Mouse (Mus musculus) ES-E14 (cell line): ENCODE results near the gene Meig1. TPM values are rescaled to one million over a fixed set of nuclear protein-coding genes. Genes with fewer than 3 reads are reported as not detected.

Source experiments
- DNase-seq: peaks from one replicate; pipeline ENCODE4 v3.0.0-alpha.2; 2013; ENCODE audit warnings: low read depth, low spot score
- H3K27ac ChIP-seq: 2 replicates; pipeline ENCODE4 v1.5.1; 2012; ENCODE audit warnings: low read depth, mild to moderate bottlenecking, low read length, moderate library complexity, mixed read lengths; ENCODE audit not compliant: poor library complexity, insufficient read depth, severe bottlenecking
- H3K36me3 ChIP-seq: 2 replicates; pipeline ENCODE4 v1.6.1; 2012; ENCODE audit warnings: mild to moderate bottlenecking, low read length, moderate library complexity, mixed read lengths; ENCODE audit not compliant: control insufficient read depth, poor library complexity, insufficient read depth, severe bottlenecking
- H3K4me1 ChIP-seq, 2 experiments: fragments of 150-350 bp in 1 of 2; sonication (generic) in 1 of 2; 2 replicates each; pipeline ENCODE4 v1.6.1; 2012; ENCODE audit warnings: low read length in 2 of 2, mild to moderate bottlenecking in 1 of 2, mixed read lengths in 1 of 2; ENCODE audit not compliant: control insufficient read depth in 2 of 2, insufficient read depth in 2 of 2, poor library complexity in 1 of 2
- H3K4me3 ChIP-seq, 2 experiments: fragments of 150-350 bp in 1 of 2; sonication (generic) in 1 of 2; 2 replicates each; pipeline ENCODE4 v1.5.1; 2012; ENCODE audit warnings: low read length in 2 of 2, low read depth in 1 of 2, mild to moderate bottlenecking in 1 of 2, mixed read lengths in 1 of 2; ENCODE audit not compliant: insufficient read depth in 1 of 2, poor library complexity in 1 of 2, severe bottlenecking in 1 of 2
- H3K9ac ChIP-seq: 2 replicates; pipeline ENCODE4 v1.6.1; 2012; ENCODE audit warnings: low read depth, mild to moderate bottlenecking, low read length, mixed read lengths; ENCODE audit not compliant: poor library complexity, insufficient read depth, severe bottlenecking
- H3K9me3 ChIP-seq: fragments of 150-350 bp; sonication (generic); 2 replicates; pipeline ENCODE4 v1.6.1; 2012; ENCODE audit warnings: low read depth, mild to moderate bottlenecking, low read length; ENCODE audit not compliant: control insufficient read depth, insufficient read depth
- CHD2 ChIP-seq: IDR thresholded peaks from 2 replicates; pipeline ENCODE4 v1.6.1; 2014; ENCODE audit warnings: mild to moderate bottlenecking, low read depth, low read length, inconsistent platforms
- HCFC1 ChIP-seq: IDR thresholded peaks from 2 replicates; pipeline ENCODE4 v1.6.1; 2012; ENCODE audit warnings: low read length, inconsistent platforms, borderline replicate concordance; ENCODE audit not compliant: insufficient read depth
- MAFK ChIP-seq: IDR thresholded peaks from 2 replicates; pipeline ENCODE4 v1.6.1; 2014; ENCODE audit warnings: mild to moderate bottlenecking, low read depth, low read length, inconsistent platforms; ENCODE audit not compliant: insufficient read depth
- ZC3H11A ChIP-seq: IDR thresholded peaks from 2 replicates; pipeline ENCODE4 v1.6.1; 2012; ENCODE audit warnings: low read depth, mild to moderate bottlenecking, inconsistent platforms, low read length, borderline replicate concordance
- ZNF384 ChIP-seq: IDR thresholded peaks from 2 replicates; pipeline ENCODE4 v1.6.1; 2012; ENCODE audit warnings: low read depth, low read length, inconsistent platforms
- in situ Hi-C, 2 experiments: fragments of 600-800 bp; cut with MboI; formaldehyde crosslinking; loops; one replicate each; pipeline ENCODE4 v1.15.1; 2025; ENCODE audit warnings: low sequenced_read_pairs in 2 of 2, inconsistent platforms in 1 of 2; ENCODE audit not compliant: unreplicated experiment in 2 of 2
- total RNA-seq: library from RNA; depleted of rRNA; stranded (reverse); fragments of 300-350 nt; gene quantifications from 2 replicates; pipeline ENCODE4 v1.2.3, GENCODE M21; 2012

The Meig1 gene
- total RNA-seq, 1 experiment: not detected

DNA sequence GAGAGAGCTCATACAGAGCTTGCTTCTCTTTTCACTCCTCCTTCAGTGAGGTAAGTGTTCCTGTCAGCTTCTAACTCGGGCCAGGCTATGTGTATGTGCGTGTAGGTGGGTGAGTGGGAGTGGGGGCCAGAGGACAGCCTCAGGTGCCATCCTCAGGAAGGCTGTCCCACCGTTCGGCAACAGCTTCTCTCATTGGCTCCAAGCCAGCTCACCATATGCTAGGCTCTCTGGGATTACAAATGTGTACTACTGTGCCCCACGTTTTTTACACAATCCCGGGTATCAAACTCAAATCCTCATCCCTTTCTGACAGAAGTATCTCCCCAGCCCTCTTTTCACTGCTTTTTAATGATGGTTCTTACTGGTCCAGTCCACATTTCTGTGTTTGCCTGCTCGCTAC, 21.8 kb upstream of the Meig1 start:
- TF ChIP-seq HCFC1: no peak
- no peak for TF ChIP-seq CHD2
- TF ChIP-seq ZC3H11A: no peak
- TF ChIP-seq ZNF384: no peak
- Histone ChIP-seq H3K9ac (no peak overlapping the region), H3K9me3 (no peaks in the 10 kb centered on the region), H3K27ac (no peak overlapping the region), H3K36me3 (peaks cover 12% of the 10 kb centered on the region), H3K4me3 (no peak overlapping the region), H3K4me1 (peaks cover 2 to 5% of the 10 kb centered on the region in 2 experiments; a peak in 2 of 4 replicates)
- in situ Hi-C loops: no loop called here
- DNase-seq: no peak

DNA sequence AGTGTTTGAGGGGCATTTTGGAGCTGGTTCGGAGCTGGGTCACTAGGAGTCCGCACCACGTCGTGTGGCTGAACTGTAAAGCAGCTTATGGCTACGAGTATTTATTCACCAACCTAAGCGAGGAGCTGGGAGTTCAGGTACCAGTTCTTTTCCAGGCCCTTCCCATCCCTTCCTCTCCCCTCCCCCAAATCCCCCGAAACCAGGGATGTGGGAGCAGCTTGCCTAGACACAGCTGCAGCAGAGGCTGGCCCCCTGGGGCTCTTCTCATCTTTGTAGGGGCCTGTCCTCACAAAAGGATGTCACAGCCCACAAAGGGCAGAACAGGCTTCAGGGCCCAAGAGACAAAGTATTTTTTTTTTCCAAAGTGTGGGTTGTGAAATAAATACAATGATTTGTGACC, 15.5 kb upstream of the Meig1 start:
- no peak for DNase-seq
- TF ChIP-seq HCFC1 (no peak), MAFK (no peak), ZC3H11A (no peak), CHD2 (no peak), ZNF384 (no peak)
- in situ Hi-C loops: no loop called here
- Histone ChIP-seq H3K4me1 (no peaks in the 10 kb centered on the region), H3K9me3 (no peaks in the 10 kb centered on the region), H3K36me3 (peaks cover 8% of the 10 kb centered on the region), H3K27ac (no peak overlapping the region), H3K4me3 (no peak overlapping the region), H3K9ac (no peak overlapping the region)

DNA sequence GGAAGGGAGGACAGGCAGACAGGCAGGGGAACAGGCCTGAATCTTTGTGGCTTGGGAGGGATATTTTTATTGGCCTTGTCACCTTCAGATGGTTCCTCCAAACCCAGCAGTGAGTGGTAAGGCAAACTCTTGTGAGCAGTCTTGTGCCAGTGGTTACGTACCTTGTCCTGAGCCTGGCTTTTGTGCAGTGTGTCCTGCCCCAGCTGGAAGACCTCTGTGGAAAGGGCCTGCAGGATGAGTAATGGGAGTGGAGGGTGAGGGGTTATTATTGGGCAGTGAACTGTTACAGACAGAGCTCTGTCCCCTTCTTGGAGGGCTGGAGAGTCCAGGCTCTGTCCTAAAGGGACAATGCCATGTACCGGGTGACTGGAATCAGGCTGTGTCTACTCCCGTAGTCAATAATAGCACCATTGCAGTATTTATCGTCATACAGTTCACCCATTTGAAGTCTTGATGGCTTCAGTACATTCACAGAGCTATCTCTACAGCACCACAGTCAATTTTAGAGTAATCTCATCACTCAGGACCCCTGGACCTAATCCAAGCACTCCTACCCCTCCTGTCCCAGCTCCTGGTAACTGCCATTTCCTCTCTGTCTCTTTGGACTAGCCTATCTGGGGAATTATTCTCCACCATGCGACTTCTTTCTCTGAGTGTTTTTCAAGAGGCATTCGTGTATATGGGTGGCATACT, 13.1 kb upstream of the Meig1 start:
- Histone ChIP-seq H3K9me3 (no peaks in the 10 kb centered on the region), H3K27ac (no peak overlapping the region), H3K9ac (no peak overlapping the region), H3K36me3 (no peaks in the 10 kb centered on the region; the same call in none of the 2 replicates), H3K4me1 (no peaks in the 10 kb centered on the region), H3K4me3 (no peak overlapping the region)
- in situ Hi-C loops: no loop called here
- DNase-seq: no peak
- TF ChIP-seq HCFC1 (no peak), ZC3H11A (no peak), MAFK (no peak), CHD2 (no peak), ZNF384 (no peak)

DNA sequence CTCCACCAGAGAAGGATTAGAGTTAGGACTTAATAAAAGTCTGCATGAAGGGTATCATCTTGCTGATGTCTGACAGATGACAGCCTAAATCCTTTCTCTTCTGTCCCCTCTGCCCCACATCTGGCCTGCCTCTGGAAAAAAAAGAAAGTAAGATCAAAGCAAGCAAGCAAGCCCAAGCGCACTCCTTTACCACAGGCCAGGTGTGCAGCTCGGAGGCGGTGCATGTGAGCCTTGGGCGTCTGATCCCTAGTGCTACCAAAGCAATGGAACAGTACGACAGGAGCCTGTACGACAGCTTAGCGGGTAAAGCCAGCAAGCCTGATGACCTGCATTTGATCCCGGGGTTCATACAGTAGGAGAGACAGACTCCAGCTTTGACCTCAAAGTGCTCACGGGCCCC, 8.5 kb upstream of the Meig1 start:
- Histone ChIP-seq H3K4me1 (no peaks in the 10 kb centered on the region; a peak in 1 of 4 replicates), H3K4me3 (no peak overlapping the region), H3K36me3 (no peaks in the 10 kb centered on the region; the same call in 1 of the 2 replicates), H3K27ac (no peak overlapping the region), H3K9ac (no peak overlapping the region), H3K9me3 (no peaks in the 10 kb centered on the region)
- in situ Hi-C loops: no loop called here
- TF ChIP-seq ZC3H11A (no peak), MAFK (no peak), ZNF384 (no peak)
- no peak for DNase-seq

DNA sequence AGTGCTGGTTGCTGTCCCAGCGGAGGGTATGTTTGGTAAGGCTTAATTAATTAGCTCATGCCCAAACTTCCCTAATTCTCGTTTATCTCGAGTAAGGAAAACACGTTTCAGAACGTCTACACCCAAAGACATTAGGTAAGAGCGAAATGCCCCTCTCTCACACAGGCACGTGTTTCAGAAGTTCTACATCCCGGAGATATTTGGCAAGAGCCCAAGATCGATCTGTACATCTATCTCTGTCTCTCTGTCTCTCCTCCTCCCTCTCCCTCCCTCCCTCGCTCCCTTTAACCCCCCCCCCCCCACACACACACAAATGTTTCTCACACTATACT, 2.1 kb upstream of the Meig1 start:
- no peak for TF ChIP-seq MAFK
- TF ChIP-seq CHD2: no peak
- no peak for TF ChIP-seq ZC3H11A
- no peak for TF ChIP-seq ZNF384
- TF ChIP-seq HCFC1: no peak
- Histone ChIP-seq H3K4me1 (peaks cover 5 to 7% of the 10 kb centered on the region in 2 experiments), H3K4me3 (peak overlapping the region; percentile 79 to 95), H3K27ac (no peak overlapping the region), H3K9me3 (no peaks in the 10 kb centered on the region), H3K9ac (peak overlapping the region; percentile 77), H3K36me3 (no peaks in the 10 kb centered on the region)
- DNase-seq: no peak
- in situ Hi-C loops: no loop called here
